Mouse (Mus musculus): ENCODE results near the gene Wbp1. TPM values are rescaled to one million over a fixed set of nuclear protein-coding genes. Genes with fewer than 3 reads are reported as not detected.
"Not testable (repeated sequence)": the region's sequence is repeated elsewhere in the genome, so short reads cannot be mapped to it uniquely, and the experiment has no call there.

Gene Wbp1
- total RNA-seq (2021): 10 to 100 TPM; 58.2 to 61.4 TPM

DNA sequence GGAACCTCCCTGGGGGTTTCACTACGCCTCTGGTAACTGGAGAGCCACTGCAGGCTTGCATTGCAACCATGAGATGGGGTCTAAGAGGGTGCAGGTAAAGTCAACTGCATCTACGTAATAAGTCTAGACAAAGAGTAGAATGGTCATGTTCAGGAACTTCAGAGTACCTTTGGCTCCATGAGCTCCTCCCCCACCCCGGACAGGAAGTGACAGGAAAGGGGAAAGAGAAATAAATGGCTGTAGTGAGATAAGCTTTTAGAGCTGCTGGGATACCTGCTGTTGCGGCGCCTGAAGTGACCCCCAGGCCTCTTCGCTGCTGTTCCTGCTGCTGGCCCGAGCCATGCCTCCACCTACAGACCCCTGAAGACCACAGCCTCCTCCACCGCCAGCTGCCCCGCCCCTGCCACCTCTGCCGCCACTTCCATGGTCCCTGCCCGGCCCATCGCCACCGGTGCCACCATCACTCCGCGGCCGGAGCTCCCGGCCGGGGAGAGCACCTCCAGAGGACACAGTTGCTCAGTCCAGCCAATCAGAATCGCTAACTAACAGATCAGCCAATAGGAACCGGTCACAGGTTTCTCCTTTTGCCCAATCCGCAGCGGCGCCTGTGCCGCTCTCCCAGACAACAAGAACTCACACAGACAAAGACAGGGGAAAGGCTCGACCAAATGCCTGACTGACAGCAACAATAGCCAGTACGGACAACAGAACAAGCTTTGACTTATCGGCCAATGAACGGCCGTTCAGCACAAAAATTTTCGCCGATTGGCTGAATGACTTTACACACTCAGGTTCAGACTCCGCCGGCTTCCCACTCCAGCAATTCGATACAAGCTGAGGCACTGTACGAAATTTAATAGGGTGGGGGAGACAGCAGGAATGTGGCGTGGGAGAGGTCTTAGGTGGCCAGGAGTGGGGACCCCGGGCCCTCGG, at the start of gene Wbp1:
Gene Wbp1 (minus strand): TSS at position 630 of the 933 bp plus-strand sequence.
- DNase-seq: peak; percentile 95 to 96

DNA sequence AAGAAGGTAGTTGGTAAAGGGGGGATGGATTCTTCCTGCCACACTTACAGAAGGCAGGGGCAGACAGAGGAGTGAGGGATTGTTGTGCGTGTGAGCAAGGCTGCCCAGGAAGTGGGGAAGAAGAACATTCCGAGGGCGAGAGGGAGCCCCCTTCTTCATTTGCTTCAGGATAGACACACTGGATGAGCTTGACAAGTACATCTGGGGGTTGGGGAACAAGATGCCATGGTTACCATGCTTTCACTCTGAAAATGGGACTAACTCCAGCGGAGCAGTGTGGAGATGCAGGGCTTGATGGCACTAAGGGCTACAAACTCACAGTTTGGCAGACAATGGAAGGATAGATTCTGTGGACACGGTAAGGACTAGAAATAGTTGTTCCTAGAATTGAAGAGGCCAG, 49.7 kb upstream of the Wbp1 start:
- no peak for DNase-seq

DNA sequence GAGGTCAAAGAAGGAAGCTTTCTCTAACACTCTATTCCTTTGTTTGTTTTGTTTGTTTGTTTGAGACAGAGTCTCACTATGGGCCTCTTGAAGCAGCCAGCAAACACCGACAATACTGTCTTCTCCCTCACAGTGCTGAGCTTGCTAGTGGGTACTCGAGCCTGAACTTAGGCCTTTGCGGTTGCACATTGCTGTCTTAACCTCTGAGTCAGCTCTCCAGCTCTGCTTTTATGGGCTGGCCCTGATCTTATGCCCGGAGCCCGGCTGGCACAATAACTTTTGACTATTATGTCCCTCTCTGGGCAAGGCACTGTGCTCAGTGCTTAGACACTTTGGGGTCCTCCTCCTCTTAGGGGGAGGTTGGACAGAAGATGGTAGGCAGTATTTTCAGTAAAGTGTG, 48.5 kb upstream of the Wbp1 start:
- DNase-seq: no peak

DNA sequence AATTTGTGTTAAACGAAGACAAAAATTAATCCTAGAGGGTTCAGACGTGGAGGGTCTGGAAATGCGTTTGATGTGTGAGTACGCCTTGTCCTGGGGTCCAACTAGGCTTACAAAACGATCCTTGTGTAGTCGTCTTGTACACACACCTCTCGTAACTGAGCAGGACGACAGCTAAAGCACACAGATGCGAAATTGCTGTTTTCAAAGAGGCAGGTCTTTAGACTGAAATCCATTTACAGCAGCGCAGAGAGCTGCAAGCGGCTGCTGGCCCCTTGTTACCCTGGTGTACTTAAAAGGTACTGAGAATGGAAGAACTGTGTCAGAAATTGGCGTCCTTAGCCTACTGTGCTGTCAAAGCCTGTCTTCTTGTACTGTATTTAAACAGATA, 44.9 kb upstream of the Wbp1 start:
- no peak for DNase-seq

DNA sequence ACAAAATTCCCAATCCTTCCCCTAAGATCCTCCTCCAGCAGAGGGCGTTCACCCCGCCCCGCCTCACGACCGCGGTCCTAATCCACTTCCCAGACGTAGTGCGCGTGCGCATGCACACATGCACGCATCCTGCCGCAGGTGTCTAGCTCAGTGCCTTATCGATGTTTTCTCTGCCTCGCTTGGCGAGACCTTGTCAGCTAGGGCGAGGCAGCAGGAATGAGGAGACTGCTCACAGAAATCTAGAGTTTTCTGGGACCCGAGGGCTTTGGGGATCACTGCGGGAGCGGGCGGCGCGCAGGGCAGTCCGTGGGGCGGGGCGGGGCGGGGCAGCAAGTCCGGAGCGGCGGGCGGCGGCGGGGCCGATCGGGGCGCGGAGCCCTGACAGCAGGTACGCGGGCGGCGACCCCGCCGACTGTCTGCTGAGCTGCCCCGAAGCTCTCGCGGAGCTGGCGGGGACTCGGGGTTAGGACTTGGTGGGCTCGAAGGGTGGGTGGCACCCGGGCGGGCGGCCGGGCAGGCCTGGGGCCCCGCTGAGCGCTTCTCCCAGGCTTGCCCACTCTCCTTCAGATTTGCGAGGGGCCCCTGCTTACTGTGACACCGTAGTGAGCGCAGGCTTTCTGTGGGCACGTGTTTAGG, 44.4 kb upstream of the Wbp1 start, which contains the start of gene Dctn1:
Gene Dctn1 (plus strand): TSS at position 314 of the 636 bp plus-strand sequence.
- peak; percentile 93 to 94 for DNase-seq

DNA sequence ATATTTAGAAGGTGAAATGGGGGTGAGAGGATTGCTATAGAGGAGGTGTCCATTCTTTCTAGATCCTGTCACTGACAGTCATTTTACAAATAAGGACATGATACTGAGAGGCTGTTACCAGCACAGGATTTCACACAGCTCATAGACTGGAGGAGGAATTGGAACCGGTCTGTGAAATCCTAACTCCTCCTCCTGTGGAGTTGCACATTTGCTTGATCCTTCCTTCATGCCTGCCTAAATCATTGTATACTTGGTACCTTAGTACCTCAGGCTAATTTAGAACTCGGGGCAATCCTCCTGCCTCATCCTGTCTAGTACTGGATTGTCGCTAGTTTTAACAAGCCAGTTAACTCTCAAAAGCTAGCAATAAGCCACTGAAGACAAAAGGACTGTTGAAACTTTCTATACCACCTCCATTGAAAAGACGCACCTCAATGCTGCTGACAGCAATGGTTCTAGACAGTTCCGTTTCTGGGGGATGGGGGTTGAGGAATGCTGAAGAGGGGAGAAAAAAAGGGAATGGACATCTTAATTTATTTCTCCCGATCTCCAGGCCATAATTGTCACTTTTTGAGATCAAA, 43.8 kb upstream of the Wbp1 start:
- DNase-seq: no peak

DNA sequence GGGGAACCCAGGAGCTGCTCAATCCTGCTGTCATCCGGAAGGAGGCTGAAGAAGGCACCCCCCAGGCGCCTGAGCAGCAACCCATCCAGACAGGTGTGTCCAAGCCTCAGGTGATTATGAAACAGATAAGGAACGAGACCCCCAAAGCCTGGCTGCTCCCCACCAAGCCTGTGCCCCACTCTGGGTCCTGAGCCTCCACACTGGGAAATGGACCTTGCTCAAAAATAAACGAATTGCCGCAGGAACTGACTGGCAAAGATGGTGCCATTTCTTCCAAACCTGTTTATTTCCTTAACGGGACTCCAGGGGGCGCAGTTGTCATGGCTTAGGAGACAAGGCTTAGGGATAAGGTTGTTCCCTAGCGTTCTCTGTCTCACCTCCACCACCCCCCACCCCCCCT, 41.3 kb upstream of the Wbp1 start:
- DNase-seq: no peak

DNA sequence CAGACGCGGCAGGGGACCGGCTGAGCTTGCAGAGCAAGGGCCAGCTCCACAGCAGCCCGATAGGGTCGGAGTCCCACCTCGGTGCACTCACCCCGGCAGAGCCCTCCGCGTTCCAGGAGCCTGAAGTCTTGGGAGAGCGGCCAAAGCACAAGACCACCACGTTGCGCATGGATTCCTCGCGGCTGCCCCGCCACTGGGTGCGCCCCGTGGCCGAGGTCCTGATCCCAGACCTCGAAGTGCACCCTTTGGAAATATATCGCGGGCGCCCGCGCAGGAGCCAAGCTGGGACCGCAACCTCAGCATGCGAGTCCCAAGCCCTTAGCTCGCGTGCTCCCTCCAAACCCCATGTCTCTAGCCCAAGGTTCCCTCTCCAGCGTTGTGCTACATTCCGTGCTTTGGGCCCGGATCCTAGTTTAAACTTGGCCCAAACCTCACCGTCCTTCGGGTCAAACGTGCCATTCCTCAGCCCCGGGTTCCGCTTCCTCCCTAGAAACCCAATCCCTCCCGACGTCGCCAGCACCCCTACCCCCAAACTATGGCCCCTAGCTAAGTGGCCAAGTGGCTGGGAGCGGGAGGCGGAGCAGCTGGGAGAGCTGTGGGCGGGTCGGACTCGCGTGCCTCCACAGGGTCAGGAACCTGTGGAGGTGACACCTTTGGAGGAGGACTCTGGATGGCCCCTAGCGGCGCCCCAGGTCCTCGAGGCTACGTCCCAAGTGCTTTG, 40.7 kb upstream of the Wbp1 start:
- no peak for DNase-seq

DNA sequence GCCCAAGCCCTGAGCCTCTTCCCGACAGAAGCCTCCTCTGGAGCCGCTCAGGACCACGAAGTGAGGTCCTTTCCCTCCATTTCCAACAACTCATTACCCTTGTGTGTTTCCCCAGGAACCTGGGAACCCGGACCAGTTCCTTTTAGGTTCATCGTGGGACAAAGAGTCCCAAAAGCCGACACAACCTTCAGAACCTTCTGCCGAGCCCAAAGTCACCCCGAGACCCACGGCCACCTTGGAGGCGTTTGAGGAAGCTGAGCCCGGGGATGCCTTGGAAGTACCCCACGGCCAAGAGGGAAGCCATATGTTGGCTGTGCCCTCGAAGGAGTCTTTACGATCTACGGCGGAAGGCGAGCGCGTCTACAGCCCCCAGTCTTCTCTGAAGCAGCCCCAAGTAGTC, 40.1 kb upstream of the Wbp1 start:
- no peak for DNase-seq

DNA sequence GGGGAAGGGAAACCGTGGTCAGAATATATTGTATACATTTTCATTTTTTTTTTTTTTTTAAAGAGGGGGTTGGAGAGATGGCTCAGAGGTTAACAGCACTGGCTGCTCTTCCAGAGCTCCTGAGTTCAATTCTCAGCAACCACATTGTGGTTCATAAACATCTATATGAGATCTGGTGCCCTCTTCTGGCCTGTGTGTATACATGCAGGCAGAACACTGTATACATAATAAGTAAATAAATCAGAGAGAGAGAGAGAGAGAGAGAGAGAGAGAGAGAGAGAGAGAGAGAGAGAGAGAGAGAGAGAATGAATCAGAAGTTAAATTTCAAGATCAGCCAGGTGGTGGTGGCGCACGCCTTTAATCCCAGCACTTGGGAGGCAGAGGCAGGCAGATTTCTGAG, 38.1 kb upstream of the Wbp1 start:
- DNase-seq: not testable (repeated sequence)

DNA sequence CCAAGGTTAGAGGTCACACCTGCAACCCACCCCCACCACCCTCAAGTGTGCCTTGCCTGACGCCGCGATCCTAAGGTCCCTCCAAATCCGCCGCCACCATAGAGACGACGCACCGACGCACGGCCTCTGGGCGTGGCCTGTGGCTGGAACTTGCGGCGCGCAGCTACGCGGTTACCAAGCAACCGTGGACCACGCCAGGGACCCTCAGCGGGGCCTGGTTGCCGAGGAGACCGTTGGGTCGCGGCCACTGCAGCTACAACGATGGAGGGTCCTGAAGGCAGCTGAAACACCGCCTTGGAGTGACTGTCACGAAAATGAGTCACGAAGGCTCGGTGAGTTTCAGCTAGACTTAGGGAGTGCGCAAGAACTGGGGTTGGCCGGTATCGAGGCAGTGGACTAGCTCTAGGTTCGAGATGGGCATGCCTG, 34.9 kb upstream of the Wbp1 start, which contains the start of the genes Wdr54 and 1700003E16Rik:
Gene Wdr54 (minus strand): TSS at position 139 of the 426 bp plus-strand sequence.
Gene 1700003E16Rik (plus strand): TSS at position 146 of the 426 bp plus-strand sequence.
- peak; percentile 73 to 82 for DNase-seq

DNA sequence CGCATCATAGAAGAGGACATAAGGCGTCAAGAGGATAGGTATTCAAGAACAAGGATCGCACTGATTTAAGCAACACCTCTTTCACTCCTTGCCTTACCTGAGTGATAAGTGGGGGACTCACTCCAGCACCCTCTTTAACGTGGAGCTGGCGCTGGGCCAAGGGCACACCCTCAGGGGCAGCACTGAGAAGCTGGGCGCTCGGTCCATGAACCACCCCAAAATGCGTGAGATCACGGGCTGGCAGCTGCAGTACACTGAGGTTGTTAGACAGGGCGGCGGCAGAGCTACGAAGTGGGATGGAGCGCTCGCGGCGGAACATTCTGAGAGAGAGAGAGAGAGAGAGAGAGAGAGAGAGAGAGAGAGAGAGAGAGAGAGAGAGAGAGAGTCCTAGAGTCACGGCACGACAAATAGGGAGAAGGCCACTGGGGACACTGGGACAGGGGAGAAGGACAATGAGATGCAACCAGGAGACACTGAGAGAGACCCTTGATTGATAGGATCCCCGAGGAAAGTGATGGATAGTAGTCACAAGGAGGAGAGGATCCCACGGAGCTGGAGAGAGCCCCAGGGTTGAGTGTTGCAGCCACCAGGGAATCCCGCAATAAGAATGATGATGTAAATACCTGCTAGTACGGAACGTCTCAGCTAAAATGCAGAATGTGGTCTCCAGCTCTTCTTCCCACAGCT, 34.3 kb upstream of the Wbp1 start:
- DNase-seq: no peak

DNA sequence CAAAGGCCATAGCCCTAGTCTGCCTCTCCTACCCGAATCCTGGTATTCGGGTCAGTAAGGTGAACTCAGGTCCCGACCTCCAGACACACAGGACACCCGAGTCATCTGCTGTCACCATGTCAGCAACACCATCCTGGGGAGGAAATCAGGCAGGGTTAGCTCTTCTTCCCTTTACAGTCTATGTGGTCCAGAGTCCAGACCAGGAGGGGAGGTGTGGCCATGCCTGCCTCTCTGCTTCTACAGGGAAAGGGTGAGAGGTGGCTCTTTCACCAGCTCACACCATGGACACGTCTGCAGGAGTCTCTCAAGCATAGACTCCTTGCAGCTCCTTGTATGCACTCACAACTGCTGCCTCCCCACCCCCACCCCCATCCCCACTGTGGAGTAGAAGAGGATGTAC, 32.1 kb upstream of the Wbp1 start:
- no peak for DNase-seq

DNA sequence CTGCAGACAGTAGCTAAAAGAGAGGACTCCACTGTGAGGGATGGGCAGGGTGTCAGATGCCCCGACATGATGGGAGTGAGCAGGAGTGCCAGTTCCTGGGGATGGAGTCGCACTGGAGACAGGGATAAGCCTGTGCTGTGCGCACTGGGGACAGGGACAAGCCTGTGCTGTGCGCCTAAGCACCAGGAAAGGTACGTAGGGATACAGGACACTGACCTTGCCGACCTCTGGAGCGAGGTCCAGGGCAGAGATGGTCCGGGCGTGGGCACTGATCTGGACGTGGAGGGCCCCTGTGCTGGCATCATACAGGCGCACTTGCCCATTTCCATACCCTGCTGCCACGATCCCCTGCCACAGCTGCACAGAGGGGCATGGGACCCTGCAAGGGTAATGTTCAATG, 31.7 kb upstream of the Wbp1 start:
- no peak for DNase-seq

DNA sequence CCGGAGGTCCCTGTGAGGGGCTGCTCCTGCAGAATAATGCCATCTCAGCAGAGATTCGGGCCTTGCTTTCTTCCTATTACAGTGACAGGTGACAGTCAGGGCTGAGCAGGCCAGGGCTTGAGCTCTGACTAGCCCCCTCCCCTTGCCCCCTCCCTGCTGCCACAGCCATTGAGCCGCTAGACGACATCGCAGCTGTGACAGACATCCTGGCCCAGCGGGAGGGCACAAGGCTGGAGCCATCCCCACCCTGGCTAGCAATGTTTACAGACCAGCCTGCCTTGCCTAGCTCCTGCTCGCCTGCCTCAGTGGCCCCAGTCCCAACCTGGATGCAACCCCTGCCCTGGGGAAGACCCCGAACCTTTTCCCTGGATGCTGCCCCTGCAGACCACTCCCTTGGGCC, 30.4 kb upstream of the Wbp1 start:
- DNase-seq: no peak

DNA sequence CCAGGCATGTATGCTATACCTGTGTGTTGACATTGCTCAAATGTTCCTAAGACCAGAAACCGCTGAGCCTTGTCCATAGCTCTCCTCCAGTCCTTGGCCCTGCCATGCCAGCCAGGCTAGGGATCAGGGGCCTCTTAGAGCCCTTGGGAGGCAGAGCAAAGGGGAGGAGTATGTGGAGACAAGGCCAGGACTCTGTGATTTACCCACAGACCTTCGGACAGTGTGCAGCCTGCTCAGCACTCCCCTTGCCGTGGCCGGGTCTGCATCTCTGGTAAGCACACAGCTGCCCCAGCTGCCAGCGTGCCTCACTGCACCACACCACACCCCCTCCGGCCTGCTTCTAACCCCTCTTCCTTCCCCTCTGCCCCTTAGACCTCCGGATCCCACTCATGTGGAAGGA, 25.9 kb upstream of the Wbp1 start:
- no peak for DNase-seq

DNA sequence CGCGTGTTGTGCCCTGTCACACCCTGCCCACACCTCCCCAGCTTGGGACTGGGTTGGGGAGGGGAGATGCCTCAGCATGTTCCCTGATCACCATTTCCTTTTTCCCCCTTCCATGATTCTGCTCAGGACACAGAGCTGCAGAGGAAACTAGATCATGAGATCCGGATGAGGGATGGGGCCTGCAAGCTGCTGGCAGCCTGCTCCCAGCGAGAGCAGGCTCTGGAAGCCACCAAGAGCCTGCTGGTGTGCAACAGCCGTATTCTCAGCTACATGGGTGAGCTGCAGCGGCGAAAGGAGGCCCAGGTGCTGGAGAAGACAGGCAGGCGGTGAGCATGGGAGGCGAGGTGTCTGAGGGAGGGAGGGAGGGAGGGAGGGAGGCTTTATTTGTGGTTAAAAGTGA, 24.4 kb upstream of the Wbp1 start:
- peak in 1 of 2 experiments; percentile 9 for DNase-seq

DNA sequence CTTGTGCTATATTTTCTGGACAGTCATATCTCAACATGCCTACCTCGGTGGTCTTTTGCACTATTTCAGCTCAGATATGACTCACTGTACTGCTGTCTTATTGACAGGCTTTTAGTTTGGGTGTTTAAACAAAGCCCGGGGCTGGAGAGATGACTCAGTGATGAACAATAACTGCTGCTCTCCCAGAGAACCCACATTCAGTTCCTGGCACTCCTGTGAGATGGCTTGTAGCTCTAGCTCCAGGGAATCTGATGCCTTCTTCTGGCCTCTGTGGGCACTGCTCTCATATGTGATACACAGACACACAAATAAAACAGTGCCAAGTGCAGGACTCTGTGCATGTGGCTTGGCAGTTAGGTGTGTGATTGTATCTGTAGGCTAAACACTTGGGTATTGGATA, 23.9 kb upstream of the Wbp1 start:
- peak in 1 of 2 experiments; percentile 7 for DNase-seq

DNA sequence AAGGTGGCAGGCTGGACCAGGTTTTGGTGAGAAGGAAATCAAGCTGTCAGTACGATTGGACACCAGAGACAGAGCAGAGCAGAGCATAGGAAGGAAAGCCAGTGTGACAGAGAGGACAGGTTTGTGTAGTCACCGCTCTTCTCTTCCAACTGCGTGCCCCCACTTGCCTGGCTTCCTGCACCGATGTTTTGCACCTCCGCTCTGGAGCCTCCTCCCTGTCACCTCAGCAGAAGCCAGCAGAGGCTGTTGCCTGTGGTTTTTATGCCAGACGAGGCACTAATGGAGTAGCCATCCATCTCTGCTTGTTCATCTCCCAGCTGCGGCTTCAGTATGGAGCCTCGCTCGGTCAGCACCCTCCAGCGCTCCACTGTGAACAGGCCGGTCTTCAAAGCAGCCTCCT, 21.5 kb upstream of the Wbp1 start:
- DNase-seq: peak in 1 of 2 experiments; percentile 37

DNA sequence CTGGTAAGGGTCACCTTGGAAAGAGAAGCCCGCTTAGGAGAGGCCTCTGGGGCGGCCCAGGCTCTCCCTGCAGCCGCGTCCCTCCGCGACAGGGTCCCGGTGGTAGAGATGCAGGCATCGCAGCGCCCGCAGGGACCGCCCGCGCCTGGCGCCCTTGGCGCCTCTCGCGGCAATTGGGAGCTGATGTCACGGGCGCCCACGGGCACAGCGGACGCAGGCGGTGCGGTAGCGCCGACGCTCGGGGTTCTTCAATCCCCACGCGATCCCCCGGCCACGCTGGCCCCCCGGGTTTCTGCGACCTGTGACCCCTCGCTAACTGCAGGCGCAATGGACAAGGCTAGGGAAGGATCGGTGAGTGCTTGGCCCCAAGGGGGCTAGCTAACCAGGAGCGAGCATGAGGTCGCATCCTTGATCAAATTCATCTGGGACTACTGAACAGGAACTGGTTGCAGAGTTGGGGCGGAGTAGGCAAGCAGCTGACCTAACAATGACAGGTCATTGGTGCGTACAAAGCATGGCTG, 20.9 kb upstream of the Wbp1 start:
- DNase-seq: peak; percentile 65 to 70

DNA sequence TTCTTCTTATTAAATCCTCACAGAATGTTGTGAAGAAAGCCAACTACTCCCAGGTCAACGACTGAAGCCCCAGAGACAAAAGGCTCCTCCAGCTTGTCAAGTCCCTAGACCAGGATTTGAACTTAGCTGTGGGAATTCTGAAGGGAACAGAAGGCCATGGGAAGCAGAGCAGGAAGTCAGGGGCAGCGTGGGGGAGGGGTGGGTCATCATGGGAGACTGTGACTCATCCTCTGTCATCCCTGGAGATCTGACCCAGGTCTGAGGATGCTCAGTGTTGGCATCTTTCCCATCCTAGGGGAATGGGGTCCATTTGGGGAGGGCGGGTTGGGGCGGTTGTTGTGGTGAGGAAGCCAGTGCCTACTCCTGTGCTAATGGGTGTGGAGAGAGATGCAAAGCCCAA, 20.3 kb upstream of the Wbp1 start:
- no peak for DNase-seq

DNA sequence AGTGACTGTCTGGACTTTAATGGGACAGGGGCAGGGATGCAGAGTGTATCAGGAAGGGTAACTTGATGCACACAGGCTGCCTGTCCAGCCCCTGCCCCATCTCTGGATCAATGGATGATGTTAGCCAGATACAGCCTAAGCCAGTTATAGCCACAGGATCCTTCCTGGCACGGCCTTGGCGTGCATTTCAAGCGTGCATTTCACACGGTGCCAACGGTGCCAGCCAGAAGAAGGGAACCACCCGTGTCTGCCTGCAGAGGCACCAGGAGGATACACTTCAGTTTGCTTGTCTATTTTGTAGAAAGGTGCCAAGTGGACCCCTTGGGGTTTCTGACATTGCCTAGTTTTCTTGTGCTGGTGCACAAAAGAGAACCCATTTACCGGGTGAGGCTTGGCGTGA, 18.7 kb upstream of the Wbp1 start:
- DNase-seq: peak in 1 of 2 experiments; percentile 4
